Mouse (Mus musculus) thymus, postnatal 36 days (tissue): Measurements from ENCODE around the gene Dpf1.

Source experiments
- DNase-seq, 2 experiments: peaks; one replicate each; pipeline ENCODE4 v3.0.0; 2022; ENCODE audit warnings: mixed read lengths in 2 of 2

Dpf1 gene

GRCm38 (mm10) chr7:29288942-29289638 is 14.7 kb upstream of the Dpf1 start, which contains the start of gene Ppp1r14a:
TSS of gene Ppp1r14a (plus strand) at chr7:29289308.
- peak; percentile 83 to 85 for DNase-seq

- no peak for DNase-seq
These were observed 13.9 kb upstream of the Dpf1 start for GRCm38 (mm10) chr7:29289856-29290255.

GRCm38 (mm10) chr7:29290691-29291485 is 12.9 kb upstream of the Dpf1 start:
- DNase-seq: no peak

- no peak for DNase-seq
These were observed 11.9 kb upstream of the Dpf1 start for GRCm38 (mm10) chr7:29291616-29292457.

- DNase-seq: no peak
These were observed 11.2 kb upstream of the Dpf1 start for GRCm38 (mm10) chr7:29292458-29293098.

- no peak for DNase-seq
These were observed 10.4 kb upstream of the Dpf1 start for GRCm38 (mm10) chr7:29293131-29294065.

GRCm38 (mm10) chr7:29294111-29294761 is 9.5 kb upstream of the Dpf1 start:
- DNase-seq: no peak

- no peak for DNase-seq
These were observed 7.7 kb upstream of the Dpf1 start for GRCm38 (mm10) chr7:29295861-29296647.

GRCm38 (mm10) chr7:29296998-29297397 is 6.8 kb upstream of the Dpf1 start:
- DNase-seq: peak; percentile 54 to 60

GRCm38 (mm10) chr7:29301127-29301566 is 2.6 kb upstream of the Dpf1 start:
- DNase-seq: peak; percentile 66 to 73

- DNase-seq: no peak
These were observed 1.1 kb upstream of the Dpf1 start for GRCm38 (mm10) chr7:29302641-29303040.

GRCm38 (mm10) chr7:29304463-29305262 is 912 bp downstream of the Dpf1 start:
- DNase-seq: peak in 1 of 2 experiments; percentile 26

GRCm38 (mm10) chr7:29305263-29305988 is 1.7 kb downstream of the Dpf1 start:
- DNase-seq: no peak

GRCm38 (mm10) chr7:29306108-29306507 is 2.4 kb downstream of the Dpf1 start:
- no peak for DNase-seq

- DNase-seq: no peak
These were observed 2.9 kb downstream of the Dpf1 start for GRCm38 (mm10) chr7:29306619-29307018.

GRCm38 (mm10) chr7:29307350-29308104 is 3.8 kb downstream of the Dpf1 start:
- peak; percentile 82 to 84 for DNase-seq

- DNase-seq: peak; percentile 48 to 60
These were observed 5.5 kb downstream of the Dpf1 start for GRCm38 (mm10) chr7:29309221-29309721.
